Mouse (Mus musculus) adrenal gland (tissue): ENCODE measurements around the gene Scgb1b29.
"Not testable (repeated sequence)": the region's sequence is repeated elsewhere in the genome, so short reads cannot be mapped to it uniquely, and the experiment has no call there.

Source experiments
- intact Hi-C: fragments of 180-260 bp; cut with DNase I; formaldehyde crosslinking; loops from one replicate; pipeline ENCODE4 v1.15.1; 2025
- long read RNA-seq, 2 experiments: library from polyadenylated mRNA; unstranded; transcript quantifications; one replicate each; pipeline ENCODE4 v2.0.0; 2020; ENCODE audit warnings: borderline replicate concordance in 1 of 2; ENCODE audit not compliant: insufficient replicate concordance in 1 of 2

Scgb1b29 gene
- long read RNA-seq, experiment 1: 0 reads
- long read RNA-seq, experiment 2: 0 reads

- intact Hi-C loops: not testable (repeated sequence)
Measured at GRCm38 (mm10) chr7:32441241-32441640, at the start of gene Scgb1b29. TSS of gene Scgb1b29 (plus strand) at chr7:32441541.

- intact Hi-C loops: not testable (repeated sequence)
Measured at GRCm38 (mm10) chr7:32428636-32429035, 12.7 kb upstream of the Scgb1b29 start.
